Mouse (Mus musculus) liver, embryonic 11.5 days (tissue): Measurements from ENCODE around the gene Gpr4. TPM values are rescaled to one million over a fixed set of nuclear protein-coding genes. Genes with fewer than 3 reads are reported as not detected.

Experiments
- ATAC-seq: fragments of 200-750 bp; cut with Nextera tagmentation; replicated peaks from 2 replicates; pipeline ENCODE4 v1.8.0; 2017; ENCODE audit warnings: moderate number of reproducible peaks, mild to moderate bottlenecking, moderate TSS enrichment, moderate library complexity; ENCODE audit not compliant: low FRiP score
- DNase-seq: peaks from one replicate; pipeline ENCODE4 v3.0.0-alpha.2; 2017; ENCODE audit warnings: low spot score
- H3K27ac ChIP-seq: fragments of 300-500 bp; sonication (generic); 2 replicates; pipeline ENCODE4 v1.5.1; 2014; ENCODE audit warnings: mild to moderate bottlenecking, low read depth, low read length, control low read depth
- H3K27me3 ChIP-seq: fragments of 300-500 bp; sonication (generic); replicated peaks from 2 replicates; pipeline ENCODE4 v1.6.1; 2014; ENCODE audit warnings: low read length, mixed read lengths; ENCODE audit not compliant: control insufficient read depth, insufficient read depth
- H3K36me3 ChIP-seq: fragments of 300-500 bp; sonication (generic); 2 replicates; pipeline ENCODE4 v1.6.1; 2014; ENCODE audit warnings: mild to moderate bottlenecking, low read length, moderate library complexity, mixed read lengths; ENCODE audit not compliant: control insufficient read depth, insufficient read depth
- H3K4me1 ChIP-seq: fragments of 300-500 bp; sonication (generic); replicated peaks from 2 replicates; pipeline ENCODE4 v1.6.1; 2014; ENCODE audit warnings: low read length, mixed read lengths; ENCODE audit not compliant: control insufficient read depth, insufficient read depth
- H3K4me2 ChIP-seq: fragments of 300-500 bp; sonication (generic); 2 replicates; pipeline ENCODE4 v1.6.1; 2014; ENCODE audit warnings: mild to moderate bottlenecking, control low read depth, moderate library complexity
- H3K4me3 ChIP-seq: fragments of 300-500 bp; sonication (generic); 2 replicates; pipeline ENCODE4 v1.5.1; 2014; ENCODE audit warnings: low read depth, low read length, control low read depth
- H3K9ac ChIP-seq: fragments of 300-500 bp; sonication (generic); 2 replicates; pipeline ENCODE4 v1.6.1; 2014; ENCODE audit warnings: low read depth, low read length, control low read depth
- H3K9me3 ChIP-seq: fragments of 300-500 bp; sonication (generic); 2 replicates; pipeline ENCODE4 v1.6.1; 2016; ENCODE audit warnings: low read length, inconsistent platforms, mixed read lengths; ENCODE audit not compliant: control insufficient read depth
- WGBS: fragments of 180-500 bp; shearing (Covaris S2); extraction: QIAGEN DNeasy Blood & Tissue Kit; methylation state at CpG from one replicate; pipeline ENCODE4 v1.1.7; 2014; 5-methylcytosine and 5-hydroxymethylcytosine counted together
- polyA plus RNA-seq: library from polyadenylated mRNA; unstranded; fragments of >200 nt; fragmentation: Nextera tagmentation; extraction: Ambion mirVana; gene quantifications from 2 replicates; pipeline ENCODE4 v1.2.1, GENCODE M21; 2014

Gpr4 gene
- polyA plus RNA-seq, 1 experiment from 2014 or later: 1.9 TPM

- ATAC-seq (peak; percentile 34; the same call in 1 of the 2 replicates), DNase-seq (no peak)
- Histone ChIP-seq H3K36me3 (no peaks in the 10 kb centered on the region), H3K27ac (no peak overlapping the region), H3K27me3 (peaks cover 44% of the 10 kb centered on the region), H3K4me3 (peak overlapping the region; percentile 30), H3K9me3 (no peaks in the 10 kb centered on the region), H3K9ac (no peak overlapping the region), H3K4me1 (peaks cover 30% of the 10 kb centered on the region), H3K4me2 (peak overlapping the region; percentile 56)
- WGBS: under 1% methylated on average over 31 of the region's 32 CpGs
Observed at GRCm38 (mm10) chr7:19179173-19179572, 33.2 kb upstream of the Gpr4 start.

DNA sequence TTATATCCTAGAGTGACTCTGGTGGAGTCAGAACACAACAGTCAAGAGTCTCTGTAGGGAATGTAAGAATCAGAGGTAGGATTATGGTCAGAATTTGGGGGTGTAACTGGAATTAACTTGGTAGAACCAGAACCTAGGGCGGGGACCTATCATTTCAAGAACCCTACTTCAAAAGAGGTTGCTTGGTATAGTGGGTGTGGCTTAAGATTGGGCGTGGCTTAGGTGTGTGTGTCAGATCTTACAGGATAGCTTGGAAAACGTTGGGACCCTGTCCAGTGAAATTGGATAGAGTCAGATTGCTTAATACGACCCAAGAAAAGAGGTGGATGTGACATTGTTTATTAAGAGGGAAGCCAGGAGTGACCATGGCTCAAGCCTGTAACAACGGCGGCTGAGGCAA, 32.4 kb upstream of the Gpr4 start:
- Histone ChIP-seq H3K27ac (no peak overlapping the region), H3K9me3 (no peaks in the 10 kb centered on the region), H3K4me3 (peak overlapping the region; percentile 30; the same call in 1 of the 2 replicates), H3K27me3 (peaks cover 44% of the 10 kb centered on the region), H3K36me3 (0 out of 2 replicates have a peak, but pooled peaks cover 2% of the 10 kb centered on the region), H3K9ac (no peak overlapping the region), H3K4me1 (peaks cover 30% of the 10 kb centered on the region), H3K4me2 (peak overlapping the region; percentile 56)
- WGBS: 36% methylated on average over 6 of the region's 6 CpGs
- ATAC-seq (no peak), DNase-seq (no peak)

- WGBS: under 1% methylated on average over 25 of the region's 27 CpGs
- Histone ChIP-seq H3K36me3 (peaks cover 2% of the 10 kb centered on the region; the same call in 1 of the 2 replicates), H3K9me3 (no peaks in the 10 kb centered on the region), H3K27me3 (peaks cover 36% of the 10 kb centered on the region), H3K4me3 (peak overlapping the region; percentile 47), H3K4me2 (peak overlapping the region; percentile 71), H3K9ac (peak overlapping the region; percentile 36), H3K4me1 (peaks cover 30% of the 10 kb centered on the region), H3K27ac (no peak overlapping the region)
- ATAC-seq (peak; percentile 48), DNase-seq (peak; percentile 66)
Observed at GRCm38 (mm10) chr7:19180862-19181429, 31.4 kb upstream of the Gpr4 start.

DNA sequence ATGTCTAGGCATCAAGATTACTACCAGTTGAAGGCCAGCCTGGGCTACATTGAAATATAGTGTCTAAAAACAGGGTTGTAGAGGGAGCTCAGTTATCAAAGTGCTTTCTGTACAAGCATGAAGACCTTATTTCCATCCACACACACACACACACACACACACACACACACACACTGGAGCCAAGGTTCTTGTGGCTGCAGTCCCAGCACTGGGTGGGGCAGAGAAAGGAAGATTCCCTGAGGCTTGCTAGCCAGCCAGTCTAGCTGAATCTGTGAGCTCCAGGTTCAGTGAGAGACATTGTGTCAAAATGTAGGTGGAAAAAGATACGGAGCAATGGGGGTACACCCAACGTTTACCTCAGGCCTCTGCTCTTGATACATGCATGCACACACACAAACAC, 28.1 kb upstream of the Gpr4 start:
- Histone ChIP-seq H3K9ac (no peak overlapping the region), H3K36me3 (peaks cover 2% of the 10 kb centered on the region; the same call in 1 of the 2 replicates), H3K9me3 (no peaks in the 10 kb centered on the region), H3K27me3 (peaks cover 7% of the 10 kb centered on the region), H3K4me2 (no peak overlapping the region), H3K4me3 (no peak overlapping the region), H3K27ac (no peak overlapping the region), H3K4me1 (peaks cover 15% of the 10 kb centered on the region)
- ATAC-seq (no peak), DNase-seq (no peak)
- 83% methylated on average over 2 of the region's 2 CpGs for WGBS

- ATAC-seq: no peak
- DNase-seq: no peak
- peaks cover 2% of the 10 kb centered on the region; the same call in 1 of the 2 replicates for H3K36me3 ChIP-seq
- peaks cover 2% of the 10 kb centered on the region; the same call in 1 of the 2 replicates for H3K27me3 ChIP-seq
- H3K4me2 ChIP-seq: no peak overlapping the region
- no peaks in the 10 kb centered on the region for H3K9me3 ChIP-seq
- WGBS: 81% methylated on average over 6 of the region's 6 CpGs
- peaks cover 9% of the 10 kb centered on the region for H3K4me1 ChIP-seq
- H3K4me3 ChIP-seq: no peak overlapping the region
- H3K27ac ChIP-seq: no peak overlapping the region
- no peak overlapping the region for H3K9ac ChIP-seq
Observed at GRCm38 (mm10) chr7:19184758-19185157, 27.6 kb upstream of the Gpr4 start.

DNA sequence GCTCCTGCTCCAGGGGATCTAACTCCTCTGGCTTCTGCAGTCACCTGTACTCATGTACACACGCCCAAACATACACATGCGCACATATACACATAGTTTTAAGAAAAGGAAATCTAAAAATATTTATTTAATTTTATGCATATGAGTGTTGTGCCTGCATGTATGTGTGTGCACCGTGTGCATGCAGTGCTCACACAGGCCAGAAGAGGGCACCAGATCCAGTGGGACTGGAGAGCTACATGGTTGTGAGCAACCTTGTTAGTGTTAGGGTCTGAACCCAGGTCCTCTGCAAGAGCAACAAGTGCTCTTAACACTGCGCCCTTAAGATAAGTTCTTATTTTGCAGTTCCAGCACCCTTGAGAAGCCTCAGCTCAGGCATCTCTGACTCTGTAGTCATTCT, 17.7 kb upstream of the Gpr4 start:
- Histone ChIP-seq H3K27me3 (no peaks in the 10 kb centered on the region), H3K4me1 (no peaks in the 10 kb centered on the region), H3K27ac (no peak overlapping the region), H3K4me2 (no peak overlapping the region), H3K9ac (no peak overlapping the region), H3K4me3 (no peak overlapping the region), H3K9me3 (0 out of 2 replicates have a peak, but pooled peaks cover 4% of the 10 kb centered on the region), H3K36me3 (peaks cover 20% of the 10 kb centered on the region)
- DNase-seq (no peak), ATAC-seq (no peak)
- 93% methylated on average over 4 of the region's 4 CpGs for WGBS

GRCm38 (mm10) chr7:19196676-19197075, 15.7 kb upstream of the Gpr4 start:
- 56% methylated on average over 6 of the region's 6 CpGs for WGBS

GRCm38 (mm10) chr7:19197985-19198384, 14.4 kb upstream of the Gpr4 start:
- Histone ChIP-seq H3K4me1 (peaks cover 5% of the 10 kb centered on the region; the same call in 1 of the 2 replicates), H3K4me3 (no peak overlapping the region), H3K4me2 (no peak overlapping the region), H3K9me3 (0 out of 2 replicates have a peak, but pooled peaks cover 4% of the 10 kb centered on the region), H3K36me3 (peaks cover 12% of the 10 kb centered on the region), H3K9ac (no peak overlapping the region), H3K27ac (no peak overlapping the region), H3K27me3 (no peaks in the 10 kb centered on the region)
- no peak for ATAC-seq
- 27% methylated on average over 2 of the region's 2 CpGs for WGBS
- no peak for DNase-seq

More at GRCm38 (mm10) chr7:19196676-19197075, 15.7 kb upstream of the Gpr4 start:
- Histone ChIP-seq H3K4me1 (no peaks in the 10 kb centered on the region), H3K36me3 (peaks cover 19% of the 10 kb centered on the region), H3K9ac (no peak overlapping the region), H3K27me3 (no peaks in the 10 kb centered on the region), H3K9me3 (0 out of 2 replicates have a peak, but pooled peaks cover 4% of the 10 kb centered on the region), H3K4me3 (no peak overlapping the region), H3K27ac (no peak overlapping the region), H3K4me2 (no peak overlapping the region)
- DNase-seq (no peak), ATAC-seq (0 out of 2 replicates have a peak, but pooled peaks have one; percentile 16)

- no peak overlapping the region for H3K27ac ChIP-seq
- H3K4me2 ChIP-seq: no peak overlapping the region
- H3K9me3 ChIP-seq: no peaks in the 10 kb centered on the region
- no peak overlapping the region for H3K9ac ChIP-seq
- DNase-seq (no peak), ATAC-seq (peak; percentile 39)
- H3K4me1 ChIP-seq: peaks cover 5% of the 10 kb centered on the region; the same call in 1 of the 2 replicates
- H3K4me3 ChIP-seq: no peak overlapping the region
- 64% methylated on average over 15 of the region's 15 CpGs for WGBS
- H3K36me3 ChIP-seq: peaks cover 5% of the 10 kb centered on the region; the same call in 1 of the 2 replicates
- no peaks in the 10 kb centered on the region for H3K27me3 ChIP-seq
Observed at GRCm38 (mm10) chr7:19201660-19202059, 10.7 kb upstream of the Gpr4 start.
